Mouse (Mus musculus) kidney, adult 11 months (tissue): ENCODE measurements around the gene Sema4b.
A peak's percentile ranks its signal among the peaks of the same experiment; 100 is the strongest.

Experiments
- DNase-seq: peaks from one replicate; pipeline ENCODE4 v3.0.0; 2022

Sema4b gene

DNA sequence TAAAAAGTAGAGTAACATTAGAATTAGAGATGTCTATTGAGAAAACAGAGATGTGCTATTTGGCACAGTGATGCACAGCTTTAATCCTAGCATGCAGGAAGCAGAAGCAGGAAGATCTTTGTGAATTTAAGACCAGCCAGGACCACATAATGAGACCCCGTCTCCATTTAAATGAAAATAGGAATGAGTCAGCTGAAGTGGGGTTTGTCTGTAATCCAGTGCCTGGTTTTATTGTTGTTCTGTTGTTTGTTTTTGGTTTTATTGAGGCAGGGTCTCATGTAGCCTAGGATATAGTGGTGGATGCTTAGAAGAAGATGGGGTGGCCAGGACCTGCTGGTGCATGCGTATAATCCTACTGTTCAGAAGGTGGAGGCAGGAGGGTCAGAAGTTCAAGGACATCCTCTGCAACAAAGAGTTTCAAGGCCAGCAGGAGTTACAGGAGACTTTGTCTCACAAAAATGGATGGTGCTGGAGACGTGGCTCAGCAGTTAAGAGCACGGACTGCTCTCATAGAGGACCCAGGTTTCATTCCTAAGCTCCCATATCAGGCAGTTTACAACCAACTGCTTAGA is 34.6 kb downstream of the Sema4b start:
- no peak for DNase-seq

DNA sequence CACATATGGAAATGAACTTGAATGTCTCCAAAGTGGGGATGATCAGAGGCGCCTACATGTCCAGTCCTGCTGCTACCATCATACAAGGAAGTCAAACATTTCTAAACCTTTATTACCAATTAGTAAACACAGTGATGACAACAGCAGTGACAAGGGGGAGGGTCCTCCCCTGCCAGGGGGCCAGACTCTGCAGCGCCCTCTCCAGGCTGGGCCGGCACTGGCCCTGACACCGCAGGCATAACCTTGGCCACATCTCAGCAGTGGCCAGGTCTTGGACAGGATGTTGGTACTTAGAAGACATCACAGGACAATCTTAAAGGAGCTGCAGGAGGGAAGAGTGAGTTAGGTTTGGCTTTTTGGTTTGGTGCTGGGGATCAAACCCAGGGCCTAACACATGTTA is 40.4 kb downstream of the Sema4b start:
- DNase-seq = no peak

DNA sequence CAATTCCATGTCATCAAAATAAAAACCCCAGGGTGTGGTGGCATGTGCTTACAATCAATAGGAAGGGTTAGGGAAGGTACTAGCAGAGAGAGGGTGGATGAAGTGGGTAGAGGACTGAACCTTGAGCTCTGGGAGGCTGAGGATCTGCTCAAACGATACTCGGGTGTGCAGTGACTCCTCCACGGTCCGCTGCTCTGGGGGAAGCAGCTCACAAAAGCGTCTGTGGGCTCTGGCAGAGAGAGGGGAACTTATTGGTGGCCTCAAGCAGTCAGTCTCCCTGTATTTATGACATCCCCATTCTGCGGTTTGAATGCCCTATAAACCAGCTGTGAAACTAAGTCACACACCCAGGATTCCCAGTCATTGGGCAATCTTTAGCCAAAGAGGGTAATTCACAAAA is 43.6 kb downstream of the Sema4b start:
- peak; percentile 37 for DNase-seq

DNA sequence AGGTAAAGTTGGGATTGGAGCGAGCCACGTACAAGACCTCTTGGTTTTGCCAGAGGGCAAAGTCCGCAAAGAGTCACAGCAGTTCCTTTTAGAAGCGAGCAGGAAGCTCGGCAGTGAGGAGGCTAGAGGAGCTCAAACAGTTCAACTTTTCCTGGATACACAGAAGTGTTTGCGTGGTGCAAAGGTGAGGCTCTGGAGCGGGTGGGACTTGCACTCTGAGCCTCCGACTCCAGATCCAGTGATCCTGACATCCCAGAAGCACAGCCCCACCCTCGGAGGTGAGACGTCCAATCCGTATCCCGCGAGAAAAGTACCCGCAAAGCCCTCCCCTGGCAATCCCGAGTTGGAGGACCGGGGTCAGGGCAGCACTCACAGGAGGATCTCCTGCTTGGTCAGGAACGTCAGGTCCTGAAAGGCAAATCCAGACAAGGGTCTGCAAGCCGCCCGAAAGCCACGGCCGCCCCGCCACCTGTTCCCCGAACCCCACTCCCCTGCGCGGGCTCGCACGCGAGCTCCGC is 45.4 kb downstream of the Sema4b start:
- DNase-seq = peak; percentile 82

DNA sequence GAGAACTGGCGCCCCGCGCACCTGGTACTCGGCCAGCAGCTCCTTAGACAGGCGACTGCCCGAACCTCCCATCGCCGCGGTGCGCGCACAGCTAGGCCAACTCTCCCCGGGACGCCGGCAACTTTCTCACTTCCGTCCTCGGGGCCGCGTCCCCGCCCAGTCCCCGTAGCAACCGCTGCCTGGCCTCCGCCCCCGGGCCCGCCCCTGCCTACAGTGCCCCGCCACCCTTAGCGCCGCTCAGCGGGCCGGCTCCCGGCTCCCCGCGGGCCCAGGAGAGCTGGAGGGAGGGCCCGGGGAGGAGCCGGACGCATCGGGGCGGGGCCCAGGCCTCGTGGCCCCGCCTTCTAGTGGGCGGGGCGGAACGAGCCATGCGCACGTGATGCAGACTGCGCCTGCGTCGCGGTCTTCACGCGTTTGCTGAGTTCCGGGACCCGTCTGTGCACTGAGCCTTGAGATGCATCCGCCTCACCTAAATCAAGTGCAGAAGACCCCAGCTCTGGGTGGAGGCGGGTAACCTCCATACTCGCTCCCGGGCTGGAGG is 45.9 kb downstream of the Sema4b start, which contains the start of the genes Cib1 and Gdpgp1:
Gene Cib1, minus strand, starts transcription at position 325 of the 541 bp plus-strand sequence.
Gene Gdpgp1, plus strand, starts transcription at position 377 of the 541 bp plus-strand sequence.
- peak; percentile 97 for DNase-seq

DNA sequence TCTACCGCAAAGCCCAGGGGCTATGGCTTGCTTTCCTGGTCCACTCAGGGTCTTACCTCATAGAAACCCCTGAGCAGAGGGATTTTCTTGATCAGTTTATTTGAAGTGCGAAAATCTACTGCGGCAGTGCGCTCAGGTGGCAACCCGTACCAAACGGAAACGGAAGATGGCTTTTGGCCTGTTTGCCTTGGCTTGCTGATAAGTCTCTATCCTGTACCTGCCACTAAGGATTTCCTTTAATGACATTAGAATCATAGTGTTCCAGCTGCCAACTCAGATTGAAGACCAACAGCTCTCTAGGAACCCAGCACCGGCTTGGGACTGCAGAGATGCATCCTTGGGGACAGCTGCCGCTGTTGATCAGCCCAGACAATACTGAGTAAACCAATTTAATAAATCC is 47.2 kb downstream of the Sema4b start:
- no peak for DNase-seq

DNA sequence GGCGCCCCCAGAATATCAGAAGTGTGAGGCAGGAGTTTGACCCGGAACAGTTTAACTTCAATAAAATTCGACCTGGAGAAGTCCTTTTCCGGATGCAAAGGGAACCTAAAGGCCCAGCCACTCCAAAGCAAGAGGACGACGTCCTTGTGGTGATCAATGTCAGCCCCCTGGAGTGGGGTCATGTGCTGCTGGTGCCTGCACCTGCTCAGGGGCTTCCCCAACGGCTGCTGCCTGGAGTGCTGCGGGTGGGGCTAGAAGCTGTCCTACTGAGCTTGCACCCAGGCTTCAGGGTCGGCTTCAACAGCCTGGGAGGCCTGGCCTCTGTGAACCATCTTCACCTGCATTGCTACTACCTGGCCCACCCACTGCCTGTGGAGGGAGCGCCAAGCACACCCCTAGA is 51.9 kb downstream of the Sema4b start:
- DNase-seq = no peak

DNA sequence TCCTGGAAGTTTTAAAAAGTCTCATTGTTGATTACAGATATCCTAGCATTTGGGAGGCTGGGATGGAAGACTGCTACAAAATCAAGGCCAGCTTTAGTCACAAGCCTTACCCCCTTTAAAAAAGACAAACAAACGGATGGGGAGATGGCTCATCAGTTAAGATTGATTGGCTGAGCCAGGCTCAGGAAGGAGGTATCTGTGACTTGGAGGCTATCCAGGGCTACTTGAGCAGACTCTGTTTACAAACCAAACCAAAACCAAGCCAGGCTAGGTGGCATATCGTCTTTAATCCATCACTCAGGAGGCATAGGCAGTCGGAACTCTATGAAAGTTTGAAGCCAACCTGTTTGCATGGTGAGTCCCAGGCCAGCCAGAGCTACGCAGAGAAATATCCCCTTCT is 55.0 kb downstream of the Sema4b start:
- DNase-seq = no peak

DNA sequence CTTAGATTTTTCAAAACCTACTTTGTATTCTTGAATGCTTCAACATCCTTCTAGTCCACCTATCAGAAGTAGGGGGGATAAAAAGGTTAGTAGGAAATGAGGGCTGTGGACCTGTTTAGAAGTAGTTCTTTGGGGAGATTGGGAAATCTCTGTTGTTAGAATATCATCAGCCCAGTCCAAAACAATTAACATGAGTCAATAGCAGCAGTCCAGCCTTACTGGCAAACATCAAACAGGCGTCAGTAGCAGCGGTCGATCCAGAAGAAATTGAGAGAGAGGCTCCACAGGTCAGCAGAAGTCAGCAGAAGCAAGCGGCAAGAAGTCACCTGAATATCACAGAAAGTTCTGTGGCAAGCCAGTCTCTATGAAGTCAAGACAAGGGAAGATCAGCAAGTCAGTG is 58.2 kb downstream of the Sema4b start:
- DNase-seq = no peak

DNA sequence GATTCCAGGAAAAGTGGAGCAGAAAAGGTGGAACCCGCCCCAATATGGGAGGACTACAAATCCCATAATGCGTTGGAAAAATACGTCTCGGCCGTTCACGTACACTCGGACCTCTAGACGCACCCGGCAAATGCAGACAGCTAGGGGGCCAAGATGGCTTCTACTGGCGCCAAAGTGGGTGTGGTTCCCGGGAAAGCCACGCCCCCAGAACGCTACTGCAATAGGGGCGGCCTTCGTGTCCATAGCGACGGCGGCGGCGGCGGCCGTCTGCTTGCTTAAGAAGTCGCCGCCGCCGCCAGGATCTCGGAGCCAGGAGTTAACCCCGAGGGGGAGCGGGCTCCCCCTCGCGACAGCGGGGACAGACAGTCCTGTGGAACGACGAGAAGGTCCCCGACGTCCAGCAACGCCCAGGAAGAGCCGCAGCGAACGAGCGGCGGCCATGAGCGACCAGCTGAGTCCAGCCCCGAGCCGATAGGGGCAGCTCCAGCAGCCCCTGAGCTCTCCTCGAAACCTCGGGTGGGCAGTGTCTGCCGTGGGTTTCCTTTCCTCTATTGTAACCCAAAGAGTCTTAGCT is 59.6 kb downstream of the Sema4b start, which contains the start of gene Ttll13:
Gene Ttll13, plus strand, starts transcription at position 229 of the 574 bp plus-strand sequence.
- peak; percentile 98 for DNase-seq

DNA sequence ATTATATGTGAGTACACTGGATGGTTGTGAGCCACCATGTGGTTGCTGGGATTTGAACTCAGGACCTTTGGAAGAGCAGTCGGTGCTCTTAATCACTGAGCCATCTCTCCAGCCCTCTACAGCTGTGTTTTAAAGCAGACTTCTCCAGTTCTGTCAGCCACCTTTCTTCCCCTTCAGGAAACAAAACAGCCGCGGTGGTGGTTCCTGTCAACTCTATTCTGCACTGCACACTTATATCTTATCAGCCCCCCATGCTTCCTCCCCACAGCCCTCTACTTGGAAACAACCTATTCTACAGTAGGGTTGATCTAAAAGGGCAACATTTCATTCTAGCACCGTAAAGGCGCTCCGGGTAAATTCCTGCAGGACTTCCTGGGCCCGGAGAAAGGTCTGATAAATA is 60.2 kb downstream of the Sema4b start:
- DNase-seq = no peak

DNA sequence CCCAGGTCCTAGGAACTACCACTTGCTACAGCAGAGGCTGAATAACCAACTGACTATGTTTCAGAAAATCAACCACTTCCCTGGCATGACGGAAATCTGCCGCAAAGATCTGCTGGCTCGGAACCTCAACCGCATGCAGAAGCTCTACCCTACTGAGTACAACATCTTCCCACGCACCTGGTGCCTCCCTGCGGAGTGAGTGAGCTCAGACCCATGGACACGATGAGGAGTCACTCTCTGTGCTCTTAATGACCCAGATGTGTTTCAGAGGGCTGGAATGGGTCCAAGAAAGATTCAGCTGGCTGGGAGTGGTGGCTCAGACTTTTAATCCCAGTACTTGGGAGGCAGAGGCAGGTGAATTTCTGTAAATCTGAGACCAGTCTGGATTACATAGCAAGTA is 65.8 kb downstream of the Sema4b start:
- DNase-seq = no peak

DNA sequence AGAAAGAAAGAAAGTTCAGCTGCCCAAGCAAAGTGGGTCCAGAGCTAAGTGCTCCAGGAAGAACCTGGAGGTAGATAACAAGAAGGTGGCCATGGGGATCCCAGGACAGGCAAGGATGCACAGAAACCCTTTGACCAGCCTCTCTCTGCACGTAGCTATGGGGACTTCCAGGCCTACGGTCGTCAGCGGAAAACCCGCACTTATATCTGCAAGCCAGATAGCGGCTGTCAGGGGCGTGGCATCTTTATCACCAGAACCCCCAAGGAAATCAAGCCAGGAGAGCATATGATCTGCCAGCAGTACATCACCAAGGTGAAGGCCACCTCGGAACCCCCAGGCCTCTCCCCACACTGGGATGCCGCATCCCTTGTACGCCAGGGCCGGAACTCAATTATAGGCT is 66.2 kb downstream of the Sema4b start:
- no peak for DNase-seq

DNA sequence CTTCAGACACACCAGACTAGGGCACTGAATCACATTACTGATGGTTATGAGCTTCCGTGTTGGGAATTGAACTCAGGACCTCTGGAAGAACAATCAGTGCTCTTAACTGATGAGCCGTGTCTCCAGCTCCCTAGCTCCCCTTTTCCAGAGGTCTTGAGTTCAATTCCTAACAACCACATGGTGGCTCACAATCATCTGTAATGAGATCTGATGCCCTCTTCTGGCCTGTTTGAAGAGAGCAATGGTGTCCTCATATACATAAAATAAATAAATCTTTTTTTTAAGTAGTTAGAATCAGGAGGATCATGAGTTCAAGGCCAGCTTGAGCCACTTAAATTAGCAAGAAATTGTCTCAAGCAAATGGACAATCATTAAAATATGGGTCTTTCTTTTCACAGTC is 69.3 kb downstream of the Sema4b start:
- no peak for DNase-seq

DNA sequence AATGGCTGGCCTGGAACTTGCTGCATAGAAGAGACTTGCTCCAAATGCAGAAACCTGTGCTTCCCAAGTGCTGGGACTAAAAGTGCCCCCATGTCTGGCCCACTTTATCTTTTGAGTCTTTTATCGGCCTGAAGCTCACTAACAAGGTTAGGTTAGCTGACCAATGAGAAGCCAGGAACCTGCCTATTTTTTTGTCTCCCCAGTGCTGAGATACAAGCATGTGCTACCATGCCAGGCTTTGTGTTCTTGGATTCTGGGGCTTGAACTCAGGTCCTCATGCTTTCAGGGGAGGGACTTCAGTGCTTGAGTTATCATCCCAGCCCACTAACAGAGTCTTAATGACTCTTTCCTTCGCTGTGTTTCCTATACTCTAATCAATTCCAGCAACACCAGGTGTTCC is 71.1 kb downstream of the Sema4b start:
- no peak for DNase-seq

DNA sequence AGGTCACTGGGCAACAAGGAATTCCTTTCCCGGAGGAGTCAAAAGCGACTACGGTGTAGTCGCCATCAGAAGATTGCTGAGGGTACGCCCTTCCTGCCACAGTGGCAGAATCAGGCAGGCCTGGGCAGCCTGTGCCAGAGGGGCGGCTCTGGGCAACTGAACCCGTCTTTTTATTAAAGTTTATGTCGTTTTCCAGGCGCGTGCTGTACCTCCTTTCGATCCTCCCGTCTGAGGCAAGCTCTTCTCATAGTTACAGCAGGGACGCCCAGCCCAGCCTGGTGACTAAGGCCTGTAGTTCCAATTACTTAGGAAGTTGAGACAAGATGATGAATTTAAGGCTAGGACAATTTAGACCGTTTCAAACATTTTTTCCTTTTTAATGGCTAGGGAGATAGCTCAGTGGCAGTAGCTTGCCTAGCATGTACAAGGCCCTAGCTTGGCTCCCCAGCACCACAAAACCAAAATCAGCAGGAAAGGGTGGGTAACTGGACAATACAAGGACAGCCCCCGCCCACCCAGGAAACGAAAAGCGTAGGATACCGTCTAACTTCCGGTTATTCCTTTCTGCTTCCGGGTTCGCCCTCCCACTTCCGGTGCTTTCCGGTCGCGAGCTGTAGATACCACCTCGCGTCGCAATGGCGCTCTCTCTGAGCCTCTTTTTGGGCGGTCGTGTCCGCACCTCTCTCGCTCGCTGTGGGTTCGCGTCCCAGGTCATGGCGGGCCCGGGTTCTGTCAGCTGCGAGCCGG is 74.2 kb downstream of the Sema4b start, which contains the start of gene Ngrn:
Gene Ngrn, plus strand, starts transcription at position 591 of the 747 bp plus-strand sequence.
- DNase-seq = peak; percentile 85

DNA sequence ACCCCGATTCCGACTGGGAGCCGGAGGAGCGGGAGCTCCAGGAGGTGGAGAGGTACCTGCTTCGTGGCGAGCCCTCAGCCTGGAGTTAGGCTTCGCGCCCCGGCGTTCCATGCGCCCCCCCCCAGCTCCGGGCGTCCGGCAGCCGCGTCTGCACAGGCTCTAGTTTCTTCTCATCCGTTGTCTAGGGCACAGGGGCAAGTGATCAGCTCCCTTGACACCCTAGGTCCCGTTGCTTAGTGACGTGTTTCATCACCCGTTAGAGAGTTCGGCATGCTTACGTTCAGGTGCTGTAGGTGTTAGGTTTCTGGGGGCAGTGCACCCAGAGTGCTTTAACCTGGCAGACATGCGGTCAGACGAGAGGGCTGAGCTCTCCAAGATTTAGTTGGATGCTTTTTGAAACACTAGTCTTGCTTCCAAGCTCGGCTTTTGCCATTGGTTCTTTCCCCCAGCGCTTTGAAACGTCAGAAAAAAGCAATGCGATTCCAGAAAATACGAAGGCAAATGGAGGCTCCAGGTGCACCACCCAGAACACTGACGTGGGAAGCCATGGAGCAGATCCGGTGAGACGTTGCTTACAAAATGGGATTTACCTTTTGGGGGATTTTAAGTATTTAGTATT is 74.8 kb downstream of the Sema4b start:
- DNase-seq = no peak

DNA sequence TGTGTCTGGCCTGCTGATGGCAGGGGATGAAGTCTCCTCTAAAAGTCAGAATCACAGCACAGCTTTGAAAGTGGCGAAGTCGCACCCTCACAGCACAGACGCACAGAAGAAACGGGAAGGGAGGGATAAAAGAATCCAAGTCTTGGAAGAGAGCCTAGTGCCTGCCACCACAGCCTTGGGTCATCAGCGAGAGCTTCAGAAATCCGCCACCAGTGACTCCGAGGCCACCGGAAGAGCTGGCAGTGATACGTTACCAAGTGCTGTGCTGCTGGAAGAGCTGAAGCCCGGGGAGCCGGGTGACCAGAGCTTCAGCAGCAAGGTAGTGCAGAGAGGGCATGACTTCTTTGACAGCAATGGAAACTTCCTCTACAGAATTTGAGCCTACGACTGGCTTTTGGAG is 78.0 kb downstream of the Sema4b start:
- no peak for DNase-seq

DNA sequence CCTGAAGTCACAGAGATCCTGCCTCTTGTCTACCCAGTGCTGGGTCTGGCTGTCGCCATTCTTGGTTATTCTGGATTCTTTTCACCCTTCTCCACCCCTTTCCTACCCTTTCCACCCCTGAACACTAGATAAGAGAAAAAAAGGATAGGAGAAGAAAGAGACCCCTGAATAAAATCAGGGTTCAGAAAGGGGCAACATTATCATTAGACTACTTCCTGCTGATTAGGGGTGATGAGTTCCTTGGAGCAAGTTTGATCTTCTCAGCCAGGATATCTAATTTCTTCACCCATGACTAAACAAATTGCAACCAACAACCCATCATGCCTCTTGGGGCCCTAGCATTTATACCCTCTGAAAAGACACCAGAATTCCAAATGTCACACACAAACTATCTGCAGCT is 81.1 kb downstream of the Sema4b start:
- no peak for DNase-seq

DNA sequence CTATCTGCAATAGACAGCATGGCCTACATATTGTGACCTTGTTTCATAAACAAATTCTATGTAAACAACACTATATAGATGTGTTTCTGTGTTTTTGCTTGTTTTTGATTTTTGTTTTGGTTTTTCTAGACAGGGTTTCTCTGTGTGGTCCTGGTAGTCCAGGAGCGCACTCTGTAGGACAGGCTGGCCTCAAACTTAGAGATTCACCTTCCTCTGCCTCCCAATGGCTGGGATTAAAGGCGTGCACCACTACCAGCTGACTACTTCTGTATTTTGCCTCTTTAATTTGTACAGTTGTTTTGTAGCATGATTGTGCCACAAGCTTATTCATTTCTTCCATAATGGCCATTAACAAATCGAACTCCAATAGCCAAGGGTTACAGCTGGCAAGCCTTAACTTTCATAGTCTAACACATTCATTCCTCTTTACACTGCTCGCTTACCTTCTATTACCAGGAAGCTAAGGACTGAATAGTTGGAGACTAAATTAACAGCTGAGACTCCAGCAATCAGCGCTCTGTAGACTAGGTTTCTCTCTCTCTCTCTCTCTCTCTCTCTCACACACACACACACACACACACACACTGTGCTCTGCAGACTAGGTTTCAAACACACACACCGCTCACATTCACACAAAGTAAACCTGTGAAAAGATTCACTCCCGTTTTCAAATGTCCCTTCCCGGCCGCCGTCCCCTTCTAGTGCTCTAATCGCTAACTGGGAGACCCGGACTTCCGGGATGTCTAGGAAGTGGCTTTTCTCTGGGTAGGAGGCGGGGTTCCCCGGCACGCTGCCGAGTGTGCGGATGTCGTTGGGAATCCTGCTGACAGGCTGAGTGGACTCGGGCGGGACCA is 82.5 kb downstream of the Sema4b start, which contains the start of gene Vps33b:
Gene Vps33b, plus strand, starts transcription at position 753 of the 854 bp plus-strand sequence.
- DNase-seq = peak; percentile 94

DNA sequence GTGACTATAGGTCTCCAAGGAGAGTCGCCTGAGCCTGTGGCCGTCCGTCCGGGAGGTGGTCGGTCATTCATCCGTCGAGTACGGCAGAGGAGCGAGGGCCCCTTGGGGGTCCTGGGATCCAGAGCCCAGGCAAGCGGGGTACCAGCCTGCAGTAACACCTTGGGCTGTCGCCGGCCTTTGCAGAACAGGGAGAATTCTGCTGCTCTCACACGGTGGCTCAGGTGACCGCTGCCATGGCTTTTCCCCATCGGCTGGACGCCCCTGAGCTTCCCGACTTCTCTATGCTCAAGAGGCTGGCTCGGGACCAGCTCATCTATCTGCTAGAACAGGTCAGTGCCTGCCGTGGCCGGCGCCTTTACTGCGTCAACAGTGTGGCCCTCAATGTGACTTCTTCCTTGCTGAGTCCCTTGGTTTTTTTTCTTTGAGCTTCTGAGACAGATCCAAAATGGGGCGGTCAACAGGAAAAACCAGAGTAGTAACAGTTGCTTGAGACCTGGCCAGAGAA is 83.2 kb downstream of the Sema4b start:
- DNase-seq = no peak

DNA sequence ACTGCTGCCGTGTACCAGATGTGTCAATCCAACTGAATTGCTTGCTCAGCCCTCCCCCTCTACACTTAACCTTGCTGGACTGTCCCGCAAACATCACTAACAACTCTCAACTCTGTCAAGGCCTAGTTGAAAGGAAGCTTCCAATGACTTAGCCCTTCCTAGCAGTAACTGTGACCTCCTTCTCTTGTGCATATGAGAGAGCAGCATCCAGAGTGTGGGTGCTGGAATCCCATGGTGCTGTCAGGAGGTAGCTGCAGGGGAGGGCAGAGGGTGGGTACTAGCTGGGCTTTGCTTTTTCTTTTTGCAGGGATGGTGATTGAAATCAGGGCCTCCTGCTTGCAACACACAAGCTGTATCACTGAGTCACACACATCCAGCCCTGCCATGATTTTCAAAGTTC is 86.8 kb downstream of the Sema4b start:
- DNase-seq = no peak
